Mouse (Mus musculus): ENCODE results near the gene Gm28044. TPM values are rescaled to one million over a fixed set of nuclear protein-coding genes. Genes with fewer than 3 reads are reported as not detected.
A peak's percentile ranks its signal among the peaks of the same experiment; 100 is the strongest.
"Not testable (repeated sequence)": the region's sequence is repeated elsewhere in the genome, so short reads cannot be mapped to it uniquely, and the experiment has no call there.

Gm28044 gene
- polyA plus RNA-seq, 1 experiment from 2014 or later: 0.38 TPM

GRCm38 (mm10) chr13:67278314-67278713 is 82.0 kb downstream of the Gm28044 start, which contains the start of gene Zfp458:
Gene Zfp458, minus strand, starts transcription at chr13:67278466.
- Histone ChIP-seq H3K9ac (no peak within 1 kb of the TSS), H3K4me1 (no peaks in the 10 kb centered on the region), H3K27me3 (replicated peaks) (no peaks in the 10 kb centered on the region), H3K4me2 (no peak within 1 kb of the TSS), H3K36me3 (no peaks in the 10 kb centered on the region), H3K27ac (no peak within 1 kb of the TSS), H3K4me3 (no peak within 1 kb of the TSS), H3K9me3 (replicated peaks) (no peaks in the 10 kb centered on the region)
- 37% methylated on average over 7 of the region's 7 CpGs for WGBS (ENCODE audit: insufficient replicate concordance)
- no peak for ATAC-seq

GRCm38 (mm10) chr13:67269383-67270065 is 90.8 kb downstream of the Gm28044 start:
- Histone ChIP-seq H3K4me1 (peaks cover 12% of the 10 kb centered on the region), H3K4me3 (peak overlapping the region; percentile 81), H3K4me2 (peak overlapping the region; percentile 79), H3K9ac (peak overlapping the region; percentile 79)
- 33% methylated on average over 9 of the region's 9 CpGs for WGBS (ENCODE audit: insufficient replicate concordance)
- not testable (repeated sequence) for H3K27me3 ChIP-seq (replicated peaks); H3K36me3 ChIP-seq; H3K27ac ChIP-seq; H3K9me3 ChIP-seq (replicated peaks)
- peak; percentile 58 for ATAC-seq

- peak; percentile 99 for ATAC-seq
- Histone ChIP-seq H3K4me1 (peaks cover 12% of the 10 kb centered on the region), H3K4me2 (peak overlapping the region; percentile 79), H3K4me3 (peak overlapping the region; percentile 81), H3K9me3 (replicated peaks) (peaks cover 8% of the 10 kb centered on the region), H3K36me3 (peaks cover 6% of the 10 kb centered on the region; the same call in 1 of the 2 replicates), H3K27me3 (replicated peaks) (no peaks in the 10 kb centered on the region), H3K27ac (no peak overlapping the region), H3K9ac (peak overlapping the region; percentile 79)
- 7% methylated on average over 18 of the region's 18 CpGs for WGBS (ENCODE audit: insufficient replicate concordance)
Observed at GRCm38 (mm10) chr13:67268568-67269369, 91.6 kb downstream of the Gm28044 start.

Other genes with a start within 250 kb of the Gm28044 start
- gene Rslcan18, start 244.3 kb downstream of the Gm28044 start, polyA plus RNA-seq (2016; fragmentation: Nextera tagmentation; extraction: Ambion mirVana): 0.13 and 0.29 TPM in 2 replicates
- 0.64 and 0.81 TPM in 2 replicates for gene Zfp759, start 238.9 kb downstream of the Gm28044 start, polyA plus RNA-seq (2016; fragmentation: Nextera tagmentation; extraction: Ambion mirVana)
- gene Rsl1, start 187.4 kb downstream of the Gm28044 start, polyA plus RNA-seq (2016; fragmentation: Nextera tagmentation; extraction: Ambion mirVana): 1.9 and 2.6 TPM in 2 replicates
- 0.35 and 0.62 TPM in 2 replicates for gene Zfp455, start 166.0 kb downstream of the Gm28044 start, polyA plus RNA-seq (2016; fragmentation: Nextera tagmentation; extraction: Ambion mirVana)
- 0.74 and 0.92 TPM in 2 replicates for gene Zfp458, start 82.1 kb downstream of the Gm28044 start, polyA plus RNA-seq (2016; fragmentation: Nextera tagmentation; extraction: Ambion mirVana)
- 0.15 and 0.35 TPM in 2 replicates for gene Zfp457, start 54.1 kb downstream of the Gm28044 start, polyA plus RNA-seq (2016; fragmentation: Nextera tagmentation; extraction: Ambion mirVana)
- gene Zfp595, start 28.0 kb downstream of the Gm28044 start, polyA plus RNA-seq (2016; fragmentation: Nextera tagmentation; extraction: Ambion mirVana): 1.1 TPM in 2 replicates
- 0.82 and 1.1 TPM in 2 replicates for gene Zfp953, start 69 bp upstream of the Gm28044 start, polyA plus RNA-seq (2016; fragmentation: Nextera tagmentation; extraction: Ambion mirVana)
- 0.50 TPM in 1 of 2 replicates, not detected in the other for gene Gm28041, start 15.2 kb upstream of the Gm28044 start, polyA plus RNA-seq (2016; fragmentation: Nextera tagmentation; extraction: Ambion mirVana)
- 0.78 and 0.85 TPM in 2 replicates for gene Zfp456, start 15.3 kb upstream of the Gm28044 start, polyA plus RNA-seq (2016; fragmentation: Nextera tagmentation; extraction: Ambion mirVana)
- gene Zfp429, start 39.3 kb upstream of the Gm28044 start, polyA plus RNA-seq (2016; fragmentation: Nextera tagmentation; extraction: Ambion mirVana): 1.6 and 3.1 TPM in 2 replicates
- 0.05 and 1.6 TPM in 2 replicates for gene Zfp459, start 60.9 kb upstream of the Gm28044 start, polyA plus RNA-seq (2016; fragmentation: Nextera tagmentation; extraction: Ambion mirVana)
- 5.5 and 6.6 TPM in 2 replicates for gene Zfp874a, start 91.1 kb upstream of the Gm28044 start, polyA plus RNA-seq (2016; fragmentation: Nextera tagmentation; extraction: Ambion mirVana)
- 1.9 and 3.3 TPM in 2 replicates for gene Zfp874b, start 123.7 kb upstream of the Gm28044 start, polyA plus RNA-seq (2016; fragmentation: Nextera tagmentation; extraction: Ambion mirVana)
- gene Zfp58, start 140.0 kb upstream of the Gm28044 start, polyA plus RNA-seq (2016; fragmentation: Nextera tagmentation; extraction: Ambion mirVana): 4.1 TPM in 2 replicates
- not detected in 2 replicates for gene Gm26965, start 165.6 kb upstream of the Gm28044 start, polyA plus RNA-seq (2016; fragmentation: Nextera tagmentation; extraction: Ambion mirVana)
- gene Zfp87, start 165.6 kb upstream of the Gm28044 start, polyA plus RNA-seq (2016; fragmentation: Nextera tagmentation; extraction: Ambion mirVana): 9.4 and 9.7 TPM in 2 replicates
- gene Zfp748, start 193.3 kb upstream of the Gm28044 start, polyA plus RNA-seq (2016; fragmentation: Nextera tagmentation; extraction: Ambion mirVana): 6.8 TPM in 2 replicates
- 1.9 and 2.0 TPM in 2 replicates for gene Zfp729b, start 249.2 kb upstream of the Gm28044 start, polyA plus RNA-seq (2016; fragmentation: Nextera tagmentation; extraction: Ambion mirVana)